Mouse (Mus musculus) CH12.LX (cell line): ENCODE results near the gene Itpr3.

Experiments used
- BHLHE40 ChIP-seq: IDR thresholded peaks from 2 replicates; pipeline ENCODE4 v1.6.1; 2011; ENCODE audit warnings: mild to moderate bottlenecking, low read depth, low read length, improper control_type of control experiment
- CHD1 ChIP-seq: IDR thresholded peaks from 2 replicates; pipeline ENCODE4 v1.6.1; 2012; ENCODE audit warnings: low read depth, low read length, improper control_type of control experiment, inconsistent platforms
- CTCF ChIP-seq, 2 experiments: IDR thresholded peaks in 1 of 2; conservative IDR thresholded peaks in 1 of 2; 2 replicates each; pipeline ENCODE4 v1.5.1; 2011 to 2012; ENCODE audit warnings: low read depth in 2 of 2, low read length in 2 of 2, improper control_type of control experiment in 1 of 2, inconsistent platforms in 1 of 2, mild to moderate bottlenecking in 1 of 2, moderate library complexity in 1 of 2
- ELF1 ChIP-seq: IDR thresholded peaks from 2 replicates; pipeline ENCODE4 v1.6.1; 2014; ENCODE audit warnings: low read depth, mild to moderate bottlenecking, inconsistent platforms, low read length, improper control_type of control experiment
- EP300 ChIP-seq: IDR thresholded peaks from 2 replicates; pipeline ENCODE4 v1.6.1; 2011; ENCODE audit warnings: low read length, improper control_type of control experiment
- HCFC1 ChIP-seq: IDR thresholded peaks from 2 replicates; pipeline ENCODE4 v1.6.1; 2012; ENCODE audit warnings: low read depth, mild to moderate bottlenecking, inconsistent platforms, low read length, improper control_type of control experiment
- KAT2A ChIP-seq: IDR thresholded peaks from 2 replicates; pipeline ENCODE4 v1.6.1; 2012; ENCODE audit warnings: low read length, improper control_type of control experiment, inconsistent platforms; ENCODE audit not compliant: insufficient replicate concordance
- MAFK ChIP-seq: IDR thresholded peaks from 2 replicates; pipeline ENCODE4 v1.6.1; 2011; ENCODE audit warnings: low read length, improper control_type of control experiment; ENCODE audit not compliant: insufficient replicate concordance
- MAX ChIP-seq: IDR thresholded peaks from 2 replicates; pipeline ENCODE4 v1.6.1; 2011; ENCODE audit warnings: low read length, improper control_type of control experiment
- MXI1 ChIP-seq: IDR thresholded peaks from 2 replicates; pipeline ENCODE4 v1.6.1; 2011; ENCODE audit warnings: mild to moderate bottlenecking, low read depth, low read length, improper control_type of control experiment
- POLR2A ChIP-seq: IDR thresholded peaks from 2 replicates; pipeline ENCODE4 v1.6.1; 2011; ENCODE audit warnings: low read depth, mild to moderate bottlenecking, improper control_type of control experiment, low read length
- RAD21 ChIP-seq: IDR thresholded peaks from 2 replicates; pipeline ENCODE4 v1.6.1; 2011; ENCODE audit warnings: low read depth, mild to moderate bottlenecking, low read length, improper control_type of control experiment, moderate library complexity
- UBTF ChIP-seq: IDR thresholded peaks from 2 replicates; pipeline ENCODE4 v1.6.1; 2012; ENCODE audit warnings: low read depth, mild to moderate bottlenecking, inconsistent platforms, low read length, improper control_type of control experiment, moderate library complexity
- USF1 ChIP-seq: IDR thresholded peaks from 2 replicates; pipeline ENCODE4 v1.6.1; 2014; ENCODE audit warnings: low read depth, mild to moderate bottlenecking, inconsistent platforms, low read length, improper control_type of control experiment

DNA sequence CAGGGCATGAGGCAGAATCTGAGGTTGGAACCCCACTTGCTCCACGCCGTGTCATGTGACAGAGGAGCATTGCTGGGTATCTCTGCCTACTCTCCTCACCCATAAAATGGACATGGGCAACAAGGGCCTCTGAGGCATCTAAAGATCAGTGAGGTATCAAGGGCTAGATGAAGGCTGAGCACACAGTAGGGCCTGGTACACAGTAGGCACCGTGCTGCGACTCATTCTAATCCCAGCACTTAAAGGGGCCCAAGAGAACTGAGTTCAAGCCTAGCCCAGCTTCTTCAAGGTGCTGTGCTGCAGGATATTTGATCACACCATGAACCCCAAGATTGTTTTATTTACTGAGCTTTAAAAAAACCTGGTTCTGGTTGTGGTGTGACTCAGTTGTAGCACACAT, 26.2 kb upstream of the Itpr3 start:
- TF ChIP-seq MXI1 (no peak), EP300 (no peak), USF1 (no peak), CTCF (conservative IDR thresholded peaks at IDR 0.05 in 1 of 2, IDR thresholded peaks at IDR 0.05 in 1 of 2; ENCODE audit: low read depth in 2 of 2, low read length in 2 of 2) (no peak), MAFK (no peak), POLR2A (no peak), UBTF (no peak), BHLHE40 (no peak), MAX (no peak), RAD21 (no peak), CHD1 (no peak), HCFC1 (no peak), ELF1 (no peak), KAT2A (no peak)
